In genomic region chr2:167159721-167160120, GRCm38 (mm10) we compare ENCODE assay signal across 26 mouse cellular contexts. TPM values are rescaled to one million over a fixed set of nuclear protein-coding genes. Genes with fewer than 3 reads are reported as not detected.
"Had no signal": no experiment of that assay in that cellular context is flagged by ENCODE, and none has a peak within 500 bp of the region (broad histone marks: within the 10 kb centered on the region; RNA-seq: fewer than 3 reads in every experiment).

No protein-coding gene starts in this region.

- H3K9ac ChIP-seq: embryonic facial prominence, embryonic 12.5 days; embryonic facial prominence, embryonic 13.5 days; embryonic facial prominence, embryonic 15.5 days; forebrain, embryonic 12.5 days; forebrain, embryonic 13.5 days; forebrain, embryonic 15.5 days; forebrain, postnatal 0 days had no signal

- H3K27me3 ChIP-seq: embryonic facial prominence, embryonic 12.5 days; embryonic facial prominence, embryonic 13.5 days; embryonic facial prominence, embryonic 15.5 days; forebrain, embryonic 12.5 days; forebrain, embryonic 13.5 days; forebrain, embryonic 15.5 days had no signal

- H3K4me3 ChIP-seq: embryonic facial prominence, embryonic 10.5 days; embryonic facial prominence, embryonic 12.5 days; embryonic facial prominence, embryonic 13.5 days; embryonic facial prominence, embryonic 15.5 days; erythroblast, embryonic 14.5 days; forebrain, embryonic 10.5 days; forebrain, embryonic 12.5 days; forebrain, embryonic 13.5 days; forebrain, embryonic 15.5 days; gastrocnemius, adult 2 months; heart, adult 2 months had no signal

- H3K9me3 ChIP-seq: embryonic facial prominence, embryonic 12.5 days; embryonic facial prominence, embryonic 13.5 days; embryonic facial prominence, embryonic 15.5 days; forebrain, embryonic 13.5 days; forebrain, embryonic 15.5 days had no signal

- H3K4me2 ChIP-seq: embryonic facial prominence, embryonic 12.5 days; embryonic facial prominence, embryonic 13.5 days; embryonic facial prominence, embryonic 15.5 days; forebrain, embryonic 12.5 days; forebrain, embryonic 13.5 days; forebrain, embryonic 15.5 days had no signal

- H3K27ac ChIP-seq: embryonic facial prominence, embryonic 10.5 days; embryonic facial prominence, embryonic 12.5 days; embryonic facial prominence, embryonic 13.5 days; embryonic facial prominence, embryonic 15.5 days; forebrain, embryonic 10.5 days; forebrain, embryonic 12.5 days; forebrain, embryonic 13.5 days; gastrocnemius, adult 2 months; heart, adult 2 months had no signal

- DNase-seq: cerebellum, adult 2 months; cerebellum, adult 8-10 months; cerebellum, adult 9-10 months; cerebellum, adult 9-11 months; cerebellum, postnatal 10 days; cerebellum, postnatal 14 days; cerebellum, postnatal 25 days; cerebellum, postnatal 36 days; embryo, embryonic 11 days; forebrain, postnatal 0 days; gastrocnemius, adult 2 months; gastrocnemius, postnatal 10 days; gastrocnemius, postnatal 14 days; gastrocnemius, postnatal 25 days; gastrocnemius, postnatal 36 days; heart, adult 18-20 months; heart, adult 2 months had no signal

- H3K36me3 ChIP-seq: embryonic facial prominence, embryonic 10.5 days; embryonic facial prominence, embryonic 12.5 days; embryonic facial prominence, embryonic 13.5 days; embryonic facial prominence, embryonic 15.5 days; forebrain, embryonic 10.5 days; forebrain, embryonic 12.5 days; forebrain, embryonic 15.5 days had no signal

RNA-seq across cellular contexts. Expression of gene Kcnb1, which starts 30.2 kb away (rescaled TPM):
- polyA plus RNA-seq: erythroblast, embryonic 14.5 days had no signal
